Mouse (Mus musculus) forebrain, embryonic 10.5 days (tissue): ENCODE measurements around the gene E130208F15Rik. TPM values are rescaled to one million over a fixed set of nuclear protein-coding genes. Genes with fewer than 3 reads are reported as not detected.

Experiments
- DNase-seq: peaks from one replicate; pipeline ENCODE4 v3.0.0-alpha.2; 2017; ENCODE audit warnings: low spot score; ENCODE audit errors: extremely low spot score
- H3K27ac ChIP-seq: fragments of 300-500 bp; sonication (generic); 2 replicates; pipeline ENCODE4 v1.5.1; 2016; ENCODE audit warnings: mild to moderate bottlenecking
- H3K27me3 ChIP-seq: fragments of 300-500 bp; sonication (generic); 2 replicates; pipeline ENCODE4 v1.6.1; 2016; ENCODE audit warnings: mild to moderate bottlenecking; ENCODE audit not compliant: poor library complexity, severe bottlenecking
- H3K36me3 ChIP-seq: fragments of 300-500 bp; sonication (generic); replicated peaks from 2 replicates; pipeline ENCODE4 v1.6.1; 2016; ENCODE audit warnings: mild to moderate bottlenecking, moderate library complexity
- H3K4me1 ChIP-seq: fragments of 300-500 bp; sonication (generic); 2 replicates; pipeline ENCODE4 v1.6.1; 2016
- H3K4me3 ChIP-seq: fragments of 300-500 bp; sonication (generic); 2 replicates; pipeline ENCODE4 v1.5.1; 2016; ENCODE audit warnings: mild to moderate bottlenecking, moderate library complexity
- H3K9me3 ChIP-seq: fragments of 300-500 bp; sonication (generic); 2 replicates; pipeline ENCODE4 v1.6.1; 2016; ENCODE audit warnings: mild to moderate bottlenecking, moderate library complexity
- whole genome bisulfite sequencing: fragments of 180-500 bp; shearing (Covaris S2); methylation state at CpG from one replicate; pipeline ENCODE4 v1.1.7; 2016; 5-methylcytosine and 5-hydroxymethylcytosine counted together
- polyA plus RNA-seq: library from polyadenylated mRNA; unstranded; fragments of >200 nt; fragmentation: Nextera tagmentation; extraction: Ambion mirVana; gene quantifications from 2 replicates; pipeline ENCODE4 v1.2.1, GENCODE M21; 2016

The E130208F15Rik gene
- polyA plus RNA-seq, 1 experiment from 2014 or later, result 3.0 TPM

DNA sequence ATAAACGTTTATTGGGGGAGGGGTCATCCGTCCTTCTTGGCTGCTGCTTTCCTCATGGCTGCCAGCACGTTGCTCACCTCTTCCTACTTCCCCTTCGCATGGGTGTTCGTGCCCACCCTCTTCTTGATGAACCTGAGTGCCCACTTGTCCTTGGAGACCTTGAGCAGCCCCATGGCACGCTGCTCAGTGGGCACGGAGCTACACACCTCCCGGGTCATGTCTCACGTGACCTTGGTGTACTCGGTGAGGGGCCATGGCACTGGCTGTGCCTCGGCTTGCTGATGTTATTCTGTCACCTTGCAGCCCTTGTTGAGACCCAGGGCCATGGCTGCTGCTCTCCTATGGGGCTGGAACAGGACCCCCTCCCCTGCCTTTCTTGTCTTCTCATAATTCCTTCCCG, 11.4 kb upstream of the E130208F15Rik start:
- Histone ChIP-seq H3K4me1 (peaks cover 43% of the 10 kb centered on the region), H3K27me3 (no peaks in the 10 kb centered on the region), H3K9me3 (no peaks in the 10 kb centered on the region), H3K4me3 (0 out of 2 replicates have a peak overlapping the region, but pooled peaks have one; percentile 66), H3K36me3 (peaks cover 62% of the 10 kb centered on the region), H3K27ac (no peak overlapping the region)
- no peak for DNase-seq
- 90% methylated on average over 12 of the region's 12 CpGs for WGBS

GRCm38 (mm10) chr7:30313666-30314320, 7.7 kb upstream of the E130208F15Rik start:
- H3K36me3 ChIP-seq, result peaks cover 53% of the 10 kb centered on the region
- H3K4me3 ChIP-seq, result no peak overlapping the region; the same call in 1 of the 2 replicates
- peaks cover 39% of the 10 kb centered on the region for H3K4me1 ChIP-seq
- H3K9me3 ChIP-seq, result no peaks in the 10 kb centered on the region
- H3K27ac ChIP-seq, result no peak overlapping the region
- no peak for DNase-seq
- 52% methylated on average over 27 of the region's 27 CpGs for WGBS
- H3K27me3 ChIP-seq, result no peaks in the 10 kb centered on the region

DNA sequence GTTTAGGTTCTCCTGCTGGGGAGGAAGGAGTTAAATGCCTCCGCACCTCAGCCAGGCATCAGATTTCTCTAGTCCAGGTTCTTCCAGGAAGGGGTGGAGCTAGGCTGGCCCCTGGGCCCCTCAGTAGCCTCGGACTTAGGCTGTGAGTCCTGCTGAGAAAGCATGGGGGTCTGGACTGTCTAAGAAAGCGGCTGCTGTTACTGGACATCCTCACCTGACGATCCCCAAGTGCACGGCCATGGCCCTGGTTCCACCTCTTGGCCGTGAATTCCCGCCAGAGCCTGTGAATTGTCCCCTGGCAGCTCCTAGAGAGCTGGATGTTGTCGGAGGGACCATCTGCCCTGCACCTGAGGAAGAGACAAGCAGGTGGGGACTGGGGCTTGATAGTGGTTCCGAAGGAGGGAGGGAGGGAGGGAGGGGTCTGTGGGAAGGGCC, 6.8 kb upstream of the E130208F15Rik start, which contains the start of gene Syne4:
Gene Syne4 (plus strand): TSS at position 87 of the 435 bp plus-strand sequence.
- peak; percentile 60 for DNase-seq
- peak within 1 kb of the TSS; percentile 59 for H3K4me3 ChIP-seq
- peaks cover 61% of the 10 kb centered on the region for H3K36me3 ChIP-seq
- peaks cover 31% of the 10 kb centered on the region for H3K4me1 ChIP-seq
- peak within 1 kb of the TSS; percentile 81 for H3K27ac ChIP-seq
- no peaks in the 10 kb centered on the region for H3K27me3 ChIP-seq
- no peaks in the 10 kb centered on the region for H3K9me3 ChIP-seq
- 2% methylated on average over 9 of the region's 9 CpGs for WGBS

DNA sequence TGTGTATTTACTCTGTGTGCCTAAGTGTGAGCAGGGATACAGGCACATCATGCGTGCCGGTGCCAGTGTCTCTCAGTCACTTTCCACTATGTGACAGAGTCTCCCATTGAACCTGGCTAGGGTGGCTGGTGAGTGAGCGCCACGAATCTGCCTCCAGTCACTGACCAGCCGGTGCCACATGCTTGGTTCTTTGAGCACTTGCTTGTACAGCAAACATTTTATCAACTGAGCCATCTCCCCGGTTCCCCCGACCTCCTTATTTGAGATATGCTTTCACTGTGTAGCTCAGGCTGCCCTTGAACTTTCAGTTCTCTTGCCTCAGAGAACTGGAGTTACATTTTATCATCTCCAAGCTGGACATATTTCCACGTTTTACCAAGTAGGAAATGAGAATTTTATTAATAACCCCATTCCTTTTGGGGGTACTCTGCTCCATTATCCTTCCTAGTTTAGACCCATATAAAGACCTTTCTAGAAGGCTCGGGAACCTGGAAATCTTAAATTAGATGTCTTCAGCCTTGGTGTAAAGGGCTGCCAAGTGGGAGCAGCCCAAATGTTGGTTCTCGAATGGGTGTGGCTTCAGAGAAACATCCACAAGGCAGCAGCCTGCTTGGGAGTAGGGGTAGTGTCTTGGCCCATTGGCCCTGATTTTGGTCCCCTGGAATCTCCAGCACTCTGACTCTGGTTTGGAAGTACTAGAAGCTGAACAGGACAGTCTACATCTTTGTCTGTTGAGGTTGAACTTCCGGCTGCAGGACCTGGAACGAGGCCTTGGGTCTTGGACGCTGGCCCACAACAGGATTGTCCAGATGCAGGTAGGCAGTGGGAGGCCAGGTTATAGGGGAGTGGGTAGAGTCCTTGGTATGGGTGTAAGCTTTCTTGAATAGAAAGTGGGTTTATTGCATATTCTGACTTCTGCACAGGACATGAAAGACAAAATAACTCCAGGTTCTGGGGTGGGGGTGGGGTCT, 5.7 kb upstream of the E130208F15Rik start:
- Histone ChIP-seq H3K27ac (peak overlapping the region; percentile 81; the same call in 1 of the 2 replicates), H3K4me3 (peak overlapping the region; percentile 59), H3K36me3 (peaks cover 57% of the 10 kb centered on the region), H3K27me3 (no peaks in the 10 kb centered on the region), H3K9me3 (no peaks in the 10 kb centered on the region), H3K4me1 (peaks cover 27% of the 10 kb centered on the region)
- no peak for DNase-seq
- 82% methylated on average over 13 of the region's 13 CpGs for WGBS

DNA sequence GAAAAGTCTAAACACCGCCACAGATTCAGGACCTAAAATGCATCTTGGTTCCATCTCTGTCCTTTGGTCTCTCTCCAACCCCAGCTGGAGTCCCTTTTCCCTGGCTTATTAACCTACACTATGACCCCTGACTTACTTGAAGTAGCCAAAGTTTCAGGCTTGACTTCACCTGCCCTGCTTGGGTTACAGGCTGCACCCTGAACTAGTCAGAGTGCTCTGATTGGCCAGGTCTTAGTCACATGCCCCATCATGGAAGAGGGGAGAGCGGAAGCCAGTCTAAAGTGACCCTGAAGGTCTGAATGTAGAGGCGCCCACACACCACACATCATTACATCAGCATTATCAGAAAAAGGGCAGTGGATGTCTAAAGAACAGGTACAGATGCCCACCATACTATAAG, 3.4 kb upstream of the E130208F15Rik start:
- WGBS, result 88% methylated on average over 3 of the region's 3 CpGs
- Histone ChIP-seq H3K4me1 (peaks cover 45% of the 10 kb centered on the region), H3K9me3 (no peaks in the 10 kb centered on the region), H3K27me3 (no peaks in the 10 kb centered on the region), H3K36me3 (peaks cover 34% of the 10 kb centered on the region), H3K4me3 (no peak overlapping the region), H3K27ac (no peak overlapping the region)
- no peak for DNase-seq

GRCm38 (mm10) chr7:30320946-30321345, 594 bp upstream of the E130208F15Rik start:
- Histone ChIP-seq H3K4me1 (peaks cover 22% of the 10 kb centered on the region), H3K36me3 (peaks cover 26% of the 10 kb centered on the region; the same call in 1 of the 2 replicates), H3K27ac (no peak overlapping the region), H3K9me3 (peaks cover 3% of the 10 kb centered on the region; the same call in 1 of the 2 replicates), H3K4me3 (peak overlapping the region; percentile 88), H3K27me3 (peaks cover 6% of the 10 kb centered on the region; the same call in 1 of the 2 replicates)
- DNase-seq, result no peak
- 84% methylated on average over 2 of the region's 2 CpGs for WGBS

DNA sequence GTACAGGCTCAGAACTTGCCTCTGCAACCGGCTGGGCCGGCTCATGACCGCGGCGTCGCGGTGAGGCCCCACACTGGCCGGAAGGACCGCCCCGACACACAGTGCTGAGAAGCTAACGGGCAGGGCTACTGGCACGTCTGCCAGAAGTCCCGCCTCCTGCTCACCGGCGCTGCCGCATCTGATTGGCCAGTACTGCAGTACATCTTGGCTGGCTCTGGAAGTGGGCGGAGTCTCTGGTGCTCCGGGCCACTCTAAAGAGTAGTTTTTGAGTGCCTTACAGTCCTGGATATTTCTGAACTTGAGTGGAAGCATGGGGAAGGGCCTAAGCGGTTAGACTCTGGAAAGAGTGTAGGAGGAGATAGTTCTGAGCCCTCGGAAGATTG, 736 bp downstream of the E130208F15Rik start:
- Histone ChIP-seq H3K27me3 (peaks cover 6% of the 10 kb centered on the region), H3K36me3 (peaks cover 20% of the 10 kb centered on the region; the same call in 1 of the 2 replicates), H3K27ac (peak overlapping the region; percentile 90), H3K9me3 (peaks cover 3% of the 10 kb centered on the region; the same call in 1 of the 2 replicates), H3K4me3 (peak overlapping the region; percentile 88), H3K4me1 (peaks cover 22% of the 10 kb centered on the region)
- peak; percentile 95 for DNase-seq
- under 1% methylated on average over 20 of the region's 20 CpGs for WGBS

DNA sequence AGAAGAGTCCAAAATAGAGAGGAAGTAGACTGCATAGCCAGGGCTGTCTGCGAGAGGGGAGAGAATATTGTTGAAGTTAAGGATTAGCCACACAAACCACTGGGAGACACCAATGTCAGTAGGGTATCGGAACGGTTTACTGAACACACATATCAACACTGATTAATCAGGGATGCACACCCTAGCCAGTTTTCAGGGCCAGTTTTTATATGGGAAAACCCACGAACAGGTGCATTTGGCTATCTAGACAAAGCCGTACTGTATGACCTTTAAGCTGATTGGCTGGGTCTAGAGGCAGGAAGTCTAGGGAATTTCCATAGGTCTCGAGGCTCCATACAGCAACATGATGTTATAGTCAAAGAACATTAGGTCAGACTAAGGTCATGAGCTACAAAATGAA, 1.3 kb downstream of the E130208F15Rik start:
- 40% methylated on average over 6 of the region's 6 CpGs for WGBS
- peaks cover 6% of the 10 kb centered on the region for H3K27me3 ChIP-seq
- peak overlapping the region; percentile 88 for H3K4me3 ChIP-seq
- DNase-seq, result no peak
- H3K9me3 ChIP-seq, result peaks cover 3% of the 10 kb centered on the region; the same call in 1 of the 2 replicates
- peaks cover 20% of the 10 kb centered on the region; the same call in 1 of the 2 replicates for H3K36me3 ChIP-seq
- H3K4me1 ChIP-seq, result peaks cover 22% of the 10 kb centered on the region
- H3K27ac ChIP-seq, result peak overlapping the region; percentile 90

DNA sequence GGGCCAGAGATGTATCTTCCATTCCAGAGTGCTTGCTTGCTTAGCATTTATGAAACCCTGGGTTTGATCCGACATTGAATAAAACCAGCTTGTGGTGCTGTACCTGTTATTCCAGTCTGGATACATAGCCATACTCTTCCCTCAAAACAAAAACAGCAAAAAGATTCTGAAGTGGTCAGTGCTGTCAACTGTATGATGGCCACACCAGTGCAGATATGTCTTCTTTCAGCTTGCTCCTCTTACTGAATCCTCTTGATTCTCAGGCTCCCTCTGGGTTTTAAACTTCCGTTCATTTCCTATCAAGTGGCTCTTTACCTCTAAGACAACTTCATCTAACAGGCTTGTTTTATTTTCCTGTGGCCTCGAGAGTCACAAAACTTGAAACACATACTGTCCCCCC, 2.3 kb downstream of the E130208F15Rik start, which contains the start of gene Sdhaf1:
Gene Sdhaf1 (minus strand): TSS at position 101 of the 400 bp plus-strand sequence.
- Histone ChIP-seq H3K36me3 (peaks cover 12% of the 10 kb centered on the region; the same call in 1 of the 2 replicates), H3K9me3 (peaks cover 3% of the 10 kb centered on the region; the same call in 1 of the 2 replicates), H3K27ac (peak within 1 kb of the TSS; percentile 90), H3K27me3 (peaks cover 6% of the 10 kb centered on the region), H3K4me1 (peaks cover 26% of the 10 kb centered on the region), H3K4me3 (peak within 1 kb of the TSS; percentile 88)
- no peak for DNase-seq
- WGBS, result 77% methylated on average over 3 of the region's 3 CpGs

- H3K9me3 ChIP-seq, result peaks cover 3% of the 10 kb centered on the region; the same call in 1 of the 2 replicates
- no peak for DNase-seq
- no peak overlapping the region for H3K4me3 ChIP-seq
- no peak overlapping the region for H3K27ac ChIP-seq
- H3K36me3 ChIP-seq, result peaks cover 7% of the 10 kb centered on the region; the same call in 1 of the 2 replicates
- H3K4me1 ChIP-seq, result peaks cover 27% of the 10 kb centered on the region
- 83% methylated on average over 5 of the region's 5 CpGs for WGBS
- H3K27me3 ChIP-seq, result peaks cover 6% of the 10 kb centered on the region
Measured at GRCm38 (mm10) chr7:30324300-30324944, 2.9 kb downstream of the E130208F15Rik start.

- Histone ChIP-seq H3K4me1 (peaks cover 27% of the 10 kb centered on the region), H3K27ac (no peak overlapping the region), H3K27me3 (peaks cover 6% of the 10 kb centered on the region), H3K9me3 (peaks cover 3% of the 10 kb centered on the region; the same call in 1 of the 2 replicates), H3K36me3 (0 out of 2 replicates have a peak, but pooled peaks cover under 1% of the 10 kb centered on the region), H3K4me3 (no peak overlapping the region)
- WGBS, result 45% methylated on average over 2 of the region's 2 CpGs
- peak; percentile 57 for DNase-seq
Measured at GRCm38 (mm10) chr7:30325364-30325763, 3.8 kb downstream of the E130208F15Rik start.

GRCm38 (mm10) chr7:30326427-30326826, 4.9 kb downstream of the E130208F15Rik start:
- Histone ChIP-seq H3K9me3 (peaks cover 3% of the 10 kb centered on the region; the same call in 1 of the 2 replicates), H3K27me3 (peaks cover 6% of the 10 kb centered on the region), H3K4me1 (peaks cover 23% of the 10 kb centered on the region), H3K36me3 (no peaks in the 10 kb centered on the region), H3K4me3 (no peak overlapping the region), H3K27ac (no peak overlapping the region)
- no peak for DNase-seq
